Mouse (Mus musculus): Measurements from ENCODE around the gene Thap3.

- TF ChIP-seq POLR2A (IDR thresholded peaks at IDR 0.05; ENCODE audit: low read depth, low read length) (no peak), CTCF (IDR thresholded peaks at IDR 0.05; ENCODE audit: extremely low read depth, insufficient read depth, insufficient read length, insufficient replicate concordance) (no peak)
Observed at GRCm38 (mm10) chr4:151946211-151946610, 42.6 kb downstream of the Thap3 start.
